Mouse (Mus musculus): ENCODE results near the gene Gcdh. TPM values are rescaled to one million over a fixed set of nuclear protein-coding genes. Genes with fewer than 3 reads are reported as not detected.

Gcdh gene
- polyA plus RNA-seq, 1 experiment from 2014 or later, result 39.1 TPM

GRCm38 (mm10) chr8:84839875-84840247, 53.9 kb downstream of the Gcdh start:
- peaks cover 36% of the 10 kb centered on the region for H3K4me1 ChIP-seq (replicated peaks; ENCODE audit: control insufficient read depth, insufficient read depth, low read length)
- H3K9ac ChIP-seq (replicated peaks; ENCODE audit: low read depth, low read length), result peak overlapping the region; percentile 88
- H3K4me2 ChIP-seq (ENCODE audit: low read length), result peak overlapping the region; percentile 73
- 5% methylated on average over 7 of the region's 7 CpGs for WGBS
- no peak for ATAC-seq
- H3K4me3 ChIP-seq (replicated peaks; ENCODE audit: low read length), result peak overlapping the region; percentile 76
- peaks cover 46% of the 10 kb centered on the region for H3K36me3 ChIP-seq (ENCODE audit: control insufficient read depth, insufficient read depth)
- H3K27me3 ChIP-seq (replicated peaks; ENCODE audit: control insufficient read depth, insufficient read depth, low read length), result no peaks in the 10 kb centered on the region
- peak overlapping the region; percentile 79 for H3K27ac ChIP-seq (ENCODE audit: low read length)
- no peaks in the 10 kb centered on the region for H3K9me3 ChIP-seq (ENCODE audit: control insufficient read depth, low read length)

GRCm38 (mm10) chr8:84839411-84839810, 54.3 kb downstream of the Gcdh start:
- peaks cover 36% of the 10 kb centered on the region for H3K4me1 ChIP-seq (replicated peaks; ENCODE audit: control insufficient read depth, insufficient read depth, low read length)
- H3K4me2 ChIP-seq (ENCODE audit: low read length), result peak overlapping the region; percentile 73
- no peaks in the 10 kb centered on the region for H3K9me3 ChIP-seq (ENCODE audit: control insufficient read depth, low read length)
- peaks cover 41% of the 10 kb centered on the region for H3K36me3 ChIP-seq (ENCODE audit: control insufficient read depth, insufficient read depth)
- H3K9ac ChIP-seq (replicated peaks; ENCODE audit: low read depth, low read length), result no peak overlapping the region
- H3K27ac ChIP-seq (ENCODE audit: low read length), result no peak overlapping the region
- 94% methylated on average over 2 of the region's 2 CpGs for WGBS
- peak overlapping the region; percentile 76 for H3K4me3 ChIP-seq (replicated peaks; ENCODE audit: low read length)
- ATAC-seq, result no peak
- H3K27me3 ChIP-seq (replicated peaks; ENCODE audit: control insufficient read depth, insufficient read depth, low read length), result no peaks in the 10 kb centered on the region

DNA sequence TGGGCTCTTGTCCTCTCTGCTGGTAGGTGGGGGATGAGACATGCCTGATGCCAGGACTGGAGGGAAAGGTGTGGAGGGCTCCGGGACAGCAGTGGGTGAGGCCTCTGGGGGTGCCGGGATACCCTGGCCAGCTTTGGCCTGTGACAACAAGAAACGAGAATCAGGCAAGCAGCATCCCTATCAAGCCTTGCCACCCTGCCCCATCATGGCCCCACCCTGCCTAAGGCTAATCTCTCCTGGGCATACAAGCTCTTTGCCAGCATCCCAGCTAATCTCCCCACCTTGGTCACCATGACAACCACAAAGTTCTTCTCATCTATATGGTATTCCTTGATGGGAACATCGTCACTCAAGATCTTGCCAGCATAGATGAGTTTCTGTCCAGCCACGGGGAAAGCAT, 55.2 kb downstream of the Gcdh start:
- no peak overlapping the region for H3K4me2 ChIP-seq (ENCODE audit: low read length)
- no peak overlapping the region for H3K4me3 ChIP-seq (replicated peaks; ENCODE audit: low read length)
- WGBS, result 87% methylated on average over 5 of the region's 5 CpGs
- no peak for ATAC-seq
- no peaks in the 10 kb centered on the region for H3K27me3 ChIP-seq (replicated peaks; ENCODE audit: control insufficient read depth, insufficient read depth, low read length)
- no peak overlapping the region for H3K27ac ChIP-seq (ENCODE audit: low read length)
- no peaks in the 10 kb centered on the region for H3K9me3 ChIP-seq (ENCODE audit: control insufficient read depth, low read length)
- peaks cover 38% of the 10 kb centered on the region for H3K4me1 ChIP-seq (replicated peaks; ENCODE audit: control insufficient read depth, insufficient read depth, low read length)
- H3K9ac ChIP-seq (replicated peaks; ENCODE audit: low read depth, low read length), result no peak overlapping the region
- peaks cover 33% of the 10 kb centered on the region for H3K36me3 ChIP-seq (ENCODE audit: control insufficient read depth, insufficient read depth)

DNA sequence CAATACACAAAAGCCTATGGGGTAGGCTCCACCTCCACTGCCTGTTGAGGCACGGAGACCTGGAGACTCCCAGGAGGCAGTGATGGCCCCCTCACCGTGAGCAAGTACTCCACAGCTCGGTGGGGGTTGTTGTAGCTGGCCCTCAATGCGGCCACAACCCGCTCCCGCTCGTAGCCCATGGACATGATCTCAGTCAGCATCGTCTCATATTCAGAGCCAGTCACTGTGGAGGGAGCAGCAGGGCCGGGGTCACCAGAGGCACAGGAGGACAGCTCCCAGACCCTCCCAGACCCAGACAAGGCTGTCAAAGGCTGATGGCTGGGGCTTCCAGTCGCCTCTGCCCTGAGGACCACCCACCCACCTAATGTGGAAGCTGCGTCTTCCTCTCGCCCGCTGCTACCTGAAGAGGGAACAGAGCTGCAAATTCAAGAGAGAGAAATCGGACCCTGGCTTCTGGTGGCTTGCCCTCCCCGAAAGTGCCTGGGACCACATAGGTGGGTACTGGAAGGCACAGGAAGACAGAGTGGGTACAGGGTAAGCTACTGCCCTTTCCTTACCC, 55.7 kb downstream of the Gcdh start:
- no peaks in the 10 kb centered on the region for H3K27me3 ChIP-seq (replicated peaks; ENCODE audit: control insufficient read depth, insufficient read depth, low read length)
- no peak overlapping the region for H3K27ac ChIP-seq (ENCODE audit: low read length)
- 84% methylated on average over 15 of the region's 15 CpGs for WGBS
- ATAC-seq, result no peak
- peaks cover 28% of the 10 kb centered on the region for H3K36me3 ChIP-seq (ENCODE audit: control insufficient read depth, insufficient read depth)
- H3K9ac ChIP-seq (replicated peaks; ENCODE audit: low read depth, low read length), result no peak overlapping the region
- H3K9me3 ChIP-seq (ENCODE audit: control insufficient read depth, low read length), result no peaks in the 10 kb centered on the region
- no peak overlapping the region for H3K4me3 ChIP-seq (replicated peaks; ENCODE audit: low read length)
- no peak overlapping the region for H3K4me2 ChIP-seq (ENCODE audit: low read length)
- H3K4me1 ChIP-seq (replicated peaks; ENCODE audit: control insufficient read depth, insufficient read depth, low read length), result peaks cover 41% of the 10 kb centered on the region

GRCm38 (mm10) chr8:84837149-84837911, 56.4 kb downstream of the Gcdh start:
- Histone ChIP-seq H3K4me2 (ENCODE audit: low read length) (no peak overlapping the region), H3K9me3 (ENCODE audit: control insufficient read depth, low read length) (no peaks in the 10 kb centered on the region), H3K36me3 (ENCODE audit: control insufficient read depth, insufficient read depth) (peaks cover 21% of the 10 kb centered on the region), H3K27me3 (replicated peaks; ENCODE audit: control insufficient read depth, insufficient read depth, low read length) (no peaks in the 10 kb centered on the region), H3K27ac (ENCODE audit: low read length) (no peak overlapping the region), H3K9ac (replicated peaks; ENCODE audit: low read depth, low read length) (no peak overlapping the region), H3K4me3 (replicated peaks; ENCODE audit: low read length) (no peak overlapping the region), H3K4me1 (replicated peaks; ENCODE audit: control insufficient read depth, insufficient read depth, low read length) (peaks cover 38% of the 10 kb centered on the region)
- 75% methylated on average over 8 of the region's 8 CpGs for WGBS
- ATAC-seq, result no peak

Small RNA genes within 50 kb of the gene (microRNA-seq; reads per million reads assigned to microRNA genes)
- gene Gm24197 (not detected), gene Mir7069 (1.7 reads per million)

Other genes with a start within 250 kb of the Gcdh start
- 22.5 and 25.5 TPM in 2 replicates for gene Ier2, start 231.1 kb downstream of the Gcdh start, polyA plus RNA-seq (2015; fragmentation: Nextera tagmentation; extraction: Ambion mirVana)
- gene Trmt1, start 207.6 kb downstream of the Gcdh start, polyA plus RNA-seq (2015; fragmentation: Nextera tagmentation; extraction: Ambion mirVana), result 63.4 and 73.3 TPM in 2 replicates
- gene Nacc1, start 206.1 kb downstream of the Gcdh start, polyA plus RNA-seq (2015; fragmentation: Nextera tagmentation; extraction: Ambion mirVana), result 15.5 and 15.7 TPM in 2 replicates
- gene Lyl1, start 192.5 kb downstream of the Gcdh start, polyA plus RNA-seq (2015; fragmentation: Nextera tagmentation; extraction: Ambion mirVana), result 2.6 and 2.9 TPM in 2 replicates
- gene G430095P16Rik, start 170.9 kb downstream of the Gcdh start, polyA plus RNA-seq (2015; fragmentation: Nextera tagmentation; extraction: Ambion mirVana), result 2.0 and 2.2 TPM in 2 replicates
- 440 and 546 TPM in 2 replicates for gene Nfix, start 93.6 kb downstream of the Gcdh start, polyA plus RNA-seq (2015; fragmentation: Nextera tagmentation; extraction: Ambion mirVana)
- gene Dand5, start 71.1 kb downstream of the Gcdh start, polyA plus RNA-seq (2015; fragmentation: Nextera tagmentation; extraction: Ambion mirVana), result 8.2 and 8.7 TPM in 2 replicates
- gene Gadd45gip1, start 62.4 kb downstream of the Gcdh start, polyA plus RNA-seq (2015; fragmentation: Nextera tagmentation; extraction: Ambion mirVana), result 31.3 and 34.3 TPM in 2 replicates
- gene Rad23a, start 53.3 kb downstream of the Gcdh start, polyA plus RNA-seq (2015; fragmentation: Nextera tagmentation; extraction: Ambion mirVana), result 84.8 and 86.5 TPM in 2 replicates
- gene Calr, start 47.0 kb downstream of the Gcdh start, polyA plus RNA-seq (2015; fragmentation: Nextera tagmentation; extraction: Ambion mirVana), result 610 and 631 TPM in 2 replicates
- gene Farsa, start 36.9 kb downstream of the Gcdh start, polyA plus RNA-seq (2015; fragmentation: Nextera tagmentation; extraction: Ambion mirVana), result 126 TPM in 2 replicates
- gene Syce2, start 21.8 kb downstream of the Gcdh start, polyA plus RNA-seq (2015; fragmentation: Nextera tagmentation; extraction: Ambion mirVana), result 51.0 and 54.3 TPM in 2 replicates
- gene Klf1, start 8.0 kb upstream of the Gcdh start, polyA plus RNA-seq (2015; fragmentation: Nextera tagmentation; extraction: Ambion mirVana), result 0.73 and 0.85 TPM in 2 replicates
- gene Dnase2a, start 14.6 kb upstream of the Gcdh start, polyA plus RNA-seq (2015; fragmentation: Nextera tagmentation; extraction: Ambion mirVana), result 5.4 and 5.5 TPM in 2 replicates
- 52.4 and 65.8 TPM in 2 replicates for gene Mast1, start 43.4 kb upstream of the Gcdh start, polyA plus RNA-seq (2015; fragmentation: Nextera tagmentation; extraction: Ambion mirVana)
- 2.2 and 2.4 TPM in 2 replicates for gene Rtbdn, start 53.1 kb upstream of the Gcdh start, polyA plus RNA-seq (2015; fragmentation: Nextera tagmentation; extraction: Ambion mirVana)
- not detected in 2 replicates for gene Gm49661, start 75.5 kb upstream of the Gcdh start, polyA plus RNA-seq (2015; fragmentation: Nextera tagmentation; extraction: Ambion mirVana)
- gene Prdx2, start 75.7 kb upstream of the Gcdh start, polyA plus RNA-seq (2015; fragmentation: Nextera tagmentation; extraction: Ambion mirVana), result 1,287 and 1,394 TPM in 2 replicates
- gene Rnaseh2a, start 75.8 kb upstream of the Gcdh start, polyA plus RNA-seq (2015; fragmentation: Nextera tagmentation; extraction: Ambion mirVana), result 79.9 and 85.8 TPM in 2 replicates
- 7.6 and 8.2 TPM in 2 replicates for gene Junb, start 84.8 kb upstream of the Gcdh start, polyA plus RNA-seq (2015; fragmentation: Nextera tagmentation; extraction: Ambion mirVana)
- gene Hook2, start 96.7 kb upstream of the Gcdh start, polyA plus RNA-seq (2015; fragmentation: Nextera tagmentation; extraction: Ambion mirVana), result 31.3 and 39.8 TPM in 2 replicates
- not detected in 2 replicates for gene Best2, start 120.6 kb upstream of the Gcdh start, polyA plus RNA-seq (2015; fragmentation: Nextera tagmentation; extraction: Ambion mirVana)
- 144 and 153 TPM in 2 replicates for gene Asna1, start 131.4 kb upstream of the Gcdh start, polyA plus RNA-seq (2015; fragmentation: Nextera tagmentation; extraction: Ambion mirVana)
- gene Trir, start 132.9 kb upstream of the Gcdh start, polyA plus RNA-seq (2015; fragmentation: Nextera tagmentation; extraction: Ambion mirVana), result 108 and 110 TPM in 2 replicates
- gene Tnpo2, start 143.0 kb upstream of the Gcdh start, polyA plus RNA-seq (2015; fragmentation: Nextera tagmentation; extraction: Ambion mirVana), result 72.8 and 83.4 TPM in 2 replicates
- gene Fbxw9, start 166.1 kb upstream of the Gcdh start, polyA plus RNA-seq (2015; fragmentation: Nextera tagmentation; extraction: Ambion mirVana), result 61.7 and 78.3 TPM in 2 replicates
- gene Gm5741, start 174.1 kb upstream of the Gcdh start, polyA plus RNA-seq (2015; fragmentation: Nextera tagmentation; extraction: Ambion mirVana), result 0.84 TPM in 1 of 2 replicates, not detected in the other
- gene Dhps, start 177.8 kb upstream of the Gcdh start, polyA plus RNA-seq (2015; fragmentation: Nextera tagmentation; extraction: Ambion mirVana), result 87.2 and 98.7 TPM in 2 replicates
- gene Wdr83os, start 186.8 kb upstream of the Gcdh start, polyA plus RNA-seq (2015; fragmentation: Nextera tagmentation; extraction: Ambion mirVana), result 129 and 133 TPM in 2 replicates
- gene Wdr83, start 187.4 kb upstream of the Gcdh start, polyA plus RNA-seq (2015; fragmentation: Nextera tagmentation; extraction: Ambion mirVana), result 53.1 and 61.1 TPM in 2 replicates
- 15.6 and 17.7 TPM in 2 replicates for gene Man2b1, start 189.3 kb upstream of the Gcdh start, polyA plus RNA-seq (2015; fragmentation: Nextera tagmentation; extraction: Ambion mirVana)
- gene Zfp791, start 229.2 kb upstream of the Gcdh start, polyA plus RNA-seq (2015; fragmentation: Nextera tagmentation; extraction: Ambion mirVana), result 3.4 and 3.8 TPM in 2 replicates

All from forebrain, embryonic 16.5 days (tissue).